Mouse (Mus musculus) CH12.LX (cell line): ENCODE results near the gene Hebp1. TPM values are rescaled to one million over a fixed set of nuclear protein-coding genes. Genes with fewer than 3 reads are reported as not detected.

ENCODE experiments used
- DNase-seq: peaks from one replicate; pipeline ENCODE4 v3.0.0-alpha.2; 2013; ENCODE audit errors: extremely low read depth
- H3K27ac ChIP-seq: 2 replicates; pipeline ENCODE4 v1.5.1; 2012; ENCODE audit warnings: low read depth, mild to moderate bottlenecking, control low read depth, moderate library complexity; ENCODE audit not compliant: insufficient read depth
- H3K27me3 ChIP-seq: replicated peaks from 2 replicates; pipeline ENCODE3; 2012; ENCODE audit warnings: inconsistent platforms
- H3K36me3 ChIP-seq, 2 experiments: replicated peaks in 1 of 2; 2 replicates each; pipeline versions ENCODE3 to v1.6.1; 2012; ENCODE audit warnings: inconsistent platforms in 1 of 2, low read length in 1 of 2, mild to moderate bottlenecking in 1 of 2, mixed read lengths in 1 of 2, moderate library complexity in 1 of 2; ENCODE audit not compliant: control insufficient read depth in 1 of 2, insufficient read depth in 1 of 2
- H3K4me1 ChIP-seq, 2 experiments: 2 replicates each; pipeline ENCODE4 v1.6.1; 2012; ENCODE audit warnings: inconsistent platforms in 1 of 2, moderate library complexity in 1 of 2; ENCODE audit not compliant: insufficient read depth in 2 of 2, control insufficient read depth in 1 of 2
- H3K4me2 ChIP-seq: 2 replicates; pipeline ENCODE4 v1.6.1; 2012; ENCODE audit warnings: low read depth, mild to moderate bottlenecking, control low read depth; ENCODE audit not compliant: poor library complexity, insufficient read depth, severe bottlenecking
- H3K4me3 ChIP-seq, 3 experiments: fragments of 150-350 bp in 1 of 3; sonication (generic) in 1 of 3; replicated peaks in 1 of 3; 2 replicates each; pipeline versions ENCODE3 to v1.5.1; 2011 to 2012; ENCODE audit warnings: low read depth in 2 of 3, low read length in 2 of 3, mild to moderate bottlenecking in 2 of 3, moderate library complexity in 2 of 3, control low read depth in 1 of 3, improper control_type of control experiment in 1 of 3, inconsistent platforms in 1 of 3, mixed read lengths in 1 of 3; ENCODE audit not compliant: poor library complexity in 1 of 3
- H3K79me2 ChIP-seq: replicated peaks from 2 replicates; pipeline ENCODE4 v1.6.1; 2012; ENCODE audit warnings: mild to moderate bottlenecking, moderate library complexity; ENCODE audit not compliant: control insufficient read depth, poor library complexity, insufficient read depth, severe bottlenecking; ENCODE audit errors: extremely low read depth
- H3K9ac ChIP-seq: 2 replicates; pipeline ENCODE4 v1.6.1; 2012; ENCODE audit warnings: low read depth, mild to moderate bottlenecking, control low read depth, moderate library complexity; ENCODE audit not compliant: insufficient read depth
- H3K9me3 ChIP-seq: replicated peaks from 2 replicates; pipeline ENCODE3; 2012; ENCODE audit warnings: low read length, inconsistent platforms, mixed read lengths
- CHD2 ChIP-seq: IDR thresholded peaks from 2 replicates; pipeline ENCODE4 v1.6.1; 2011; ENCODE audit warnings: low read length, improper control_type of control experiment
- CTCF ChIP-seq, 2 experiments: IDR thresholded peaks in 1 of 2; conservative IDR thresholded peaks in 1 of 2; 2 replicates each; pipeline ENCODE4 v1.5.1; 2011 to 2012; ENCODE audit warnings: low read depth in 2 of 2, low read length in 2 of 2, improper control_type of control experiment in 1 of 2, inconsistent platforms in 1 of 2, mild to moderate bottlenecking in 1 of 2, moderate library complexity in 1 of 2
- EP300 ChIP-seq: IDR thresholded peaks from 2 replicates; pipeline ENCODE4 v1.6.1; 2011; ENCODE audit warnings: low read length, improper control_type of control experiment
- ETS1 ChIP-seq: conservative IDR thresholded peaks from 2 replicates; pipeline ENCODE4 v1.6.1; 2012; ENCODE audit warnings: low read depth, mild to moderate bottlenecking, inconsistent platforms, low read length, improper control_type of control experiment, moderate library complexity
- HCFC1 ChIP-seq: IDR thresholded peaks from 2 replicates; pipeline ENCODE4 v1.6.1; 2012; ENCODE audit warnings: low read depth, mild to moderate bottlenecking, inconsistent platforms, low read length, improper control_type of control experiment
- IRF4 ChIP-seq: IDR thresholded peaks from 2 replicates; pipeline ENCODE4 v1.6.1; 2014; ENCODE audit warnings: low read depth, mild to moderate bottlenecking, inconsistent platforms, low read length, improper control_type of control experiment
- JUN ChIP-seq: IDR thresholded peaks from 2 replicates; pipeline ENCODE4 v1.6.1; 2011; ENCODE audit warnings: low read depth, mild to moderate bottlenecking, low read length, improper control_type of control experiment, moderate library complexity; ENCODE audit not compliant: insufficient read depth
- JUND ChIP-seq: conservative IDR thresholded peaks from 2 replicates; pipeline ENCODE4 v1.6.1; 2011; ENCODE audit warnings: low read depth, low read length, improper control_type of control experiment
- KAT2A ChIP-seq: IDR thresholded peaks from 2 replicates; pipeline ENCODE4 v1.6.1; 2012; ENCODE audit warnings: low read length, improper control_type of control experiment, inconsistent platforms; ENCODE audit not compliant: insufficient replicate concordance
- MAZ ChIP-seq: IDR thresholded peaks from 2 replicates; pipeline ENCODE4 v1.6.1; 2012; ENCODE audit warnings: low read depth, mild to moderate bottlenecking, inconsistent platforms, low read length, improper control_type of control experiment, moderate library complexity
- MXI1 ChIP-seq: IDR thresholded peaks from 2 replicates; pipeline ENCODE4 v1.6.1; 2011; ENCODE audit warnings: mild to moderate bottlenecking, low read depth, low read length, improper control_type of control experiment
- MYC ChIP-seq: IDR thresholded peaks from 2 replicates; pipeline ENCODE4 v1.6.1; 2011; ENCODE audit warnings: low read depth, mild to moderate bottlenecking, improper control_type of control experiment, low read length
- NELFE ChIP-seq: IDR thresholded peaks from 2 replicates; pipeline ENCODE4 v1.6.1; 2011; ENCODE audit warnings: low read depth, low read length, improper control_type of control experiment
- PAX5 ChIP-seq: IDR thresholded peaks from 2 replicates; pipeline ENCODE4 v1.6.1; 2012; ENCODE audit warnings: low read length, inconsistent platforms, mixed read lengths
- POLR2AphosphoS2 ChIP-seq: IDR thresholded peaks from 2 replicates; pipeline ENCODE4 v1.6.1; 2011; ENCODE audit warnings: low read depth, low read length, improper control_type of control experiment
- RAD21 ChIP-seq: IDR thresholded peaks from 2 replicates; pipeline ENCODE4 v1.6.1; 2011; ENCODE audit warnings: low read depth, mild to moderate bottlenecking, low read length, improper control_type of control experiment, moderate library complexity
- RCOR1 ChIP-seq: conservative IDR thresholded peaks from 2 replicates; pipeline ENCODE4 v1.6.1; 2012; ENCODE audit warnings: low read depth, mild to moderate bottlenecking, inconsistent platforms, low read length, improper control_type of control experiment
- SIN3A ChIP-seq: IDR thresholded peaks from 2 replicates; pipeline ENCODE4 v1.6.1; 2012; ENCODE audit warnings: low read length, improper control_type of control experiment, inconsistent platforms
- SMC3 ChIP-seq: IDR thresholded peaks from 2 replicates; pipeline ENCODE4 v1.6.1; 2011; ENCODE audit warnings: low read depth, low read length, improper control_type of control experiment
- TCF12 ChIP-seq: IDR thresholded peaks from 2 replicates; pipeline ENCODE4 v1.6.1; 2014; ENCODE audit warnings: low read depth, mild to moderate bottlenecking, inconsistent platforms, low read length, improper control_type of control experiment
- USF1 ChIP-seq: IDR thresholded peaks from 2 replicates; pipeline ENCODE4 v1.6.1; 2014; ENCODE audit warnings: low read depth, mild to moderate bottlenecking, inconsistent platforms, low read length, improper control_type of control experiment
- USF2 ChIP-seq: conservative IDR thresholded peaks from 2 replicates; pipeline ENCODE4 v1.6.1; 2011; ENCODE audit warnings: low read depth, low read length, improper control_type of control experiment
- ZC3H11A ChIP-seq: IDR thresholded peaks from 2 replicates; pipeline ENCODE4 v1.6.1; 2012; ENCODE audit warnings: low read depth, mild to moderate bottlenecking, inconsistent platforms, low read length, improper control_type of control experiment
- ZKSCAN1 ChIP-seq: IDR thresholded peaks from 2 replicates; pipeline ENCODE4 v1.6.1; 2012; ENCODE audit warnings: low read depth, inconsistent platforms, low read length, improper control_type of control experiment, borderline replicate concordance
- dilution Hi-C: fragments of 300-500 bp; cut with MboI; formaldehyde crosslinking; loops from 2 replicates; pipeline ENCODE4 v1.14.3; 2020; ENCODE audit warnings: low sequenced_read_pairs; ENCODE audit not compliant: extremely low pct_unique_long_range_greater_than_20kb, extremely low pct_ligation_motif_present
- in situ Hi-C: fragments of 300-500 bp; cut with MboI; formaldehyde crosslinking; loops from 3 replicates; pipeline ENCODE4 v1.14.3; 2019; ENCODE audit warnings: low sequenced_read_pairs, low pct_ligation_motif_present, low pct_unique_long_range_greater_than_20kb, mixed read lengths
- polyA plus RNA-seq: library from polyadenylated mRNA; unstranded; fragments of >175 nt; gene quantifications from 2 replicates; pipeline ENCODE4 v1.2.1, GENCODE M21; 2012; ENCODE audit warnings: low read depth; ENCODE audit not compliant: insufficient read length
- total RNA-seq, 2 experiments: library from RNA; depleted of rRNA; stranded (reverse); fragments of 300-350 nt in 1 of 2; fragments of >200 nt in 1 of 2; gene quantifications; 2 replicates each; pipeline ENCODE4 v1.2.3; 2012 to 2014

Hebp1 gene
- total RNA-seq (2012; rRNA removed) (not detected in 2 replicates), total RNA-seq (2014; rRNA removed) (not detected in 2 replicates), polyA plus RNA-seq (not detected in 2 replicates)

GRCm38 (mm10) chr6:135197921-135198532, at the start of gene Hebp1, which contains the start of gene Fam234b:
Hebp1 (minus strand) TSS chr6:135198022.
Fam234b (plus strand) TSS chr6:135197977.
- no peaks in the 10 kb centered on the region for H3K9me3 ChIP-seq
- H3K4me3 ChIP-seq: no peak within 1 kb of the TSS
- H3K4me2 ChIP-seq: no peak within 1 kb of the TSS
- dilution Hi-C loops: no loop called here
- H3K79me2 ChIP-seq: no peaks in the 10 kb centered on the region
- TF ChIP-seq POLR2AphosphoS2: no peak
- no peak for TF ChIP-seq CHD2
- TF ChIP-seq NELFE: no peak
- no peak for TF ChIP-seq ZC3H11A
- no peak for TF ChIP-seq JUND
- TF ChIP-seq TCF12: no peak
- no peak for TF ChIP-seq USF2
- TF ChIP-seq CTCF (conservative IDR thresholded peaks at IDR 0.05 in 1 of 2, IDR thresholded peaks at IDR 0.05 in 1 of 2; ENCODE audit: low read depth in 2 of 2, low read length in 2 of 2): no peak
- TF ChIP-seq RCOR1: no peak
- no peak for TF ChIP-seq RAD21
- TF ChIP-seq ETS1: no peak
- TF ChIP-seq EP300: no peak
- TF ChIP-seq USF1: no peak
- no peak for TF ChIP-seq KAT2A
- TF ChIP-seq MAZ: no peak
- no peak for TF ChIP-seq ZKSCAN1
- no peak for TF ChIP-seq HCFC1
- no peak for TF ChIP-seq PAX5
- no peak for TF ChIP-seq SIN3A
- TF ChIP-seq, all 38 proteins: peak for 0
- Histone ChIP-seq H3K4me1 (peaks cover 0 to 24% of the 10 kb centered on the region in 2 experiments; a peak in 2 of 4 replicates), H3K27ac (no peak within 1 kb of the TSS), H3K9ac (no peak within 1 kb of the TSS), H3K36me3 (no peaks in the 10 kb centered on the region), H3K27me3 (no peaks in the 10 kb centered on the region)
- no peak for DNase-seq
- in situ Hi-C loops: no loop called here

GRCm38 (mm10) chr6:135245586-135245985, 47.8 kb upstream of the Hebp1 start:
- H3K4me3 ChIP-seq: no peak overlapping the region
- H3K9me3 ChIP-seq: no peaks in the 10 kb centered on the region
- H3K27ac ChIP-seq: no peak overlapping the region
- dilution Hi-C loops (no loop called here), in situ Hi-C loops (loop anchor here (5.0 to 10.0 kb wide), 2 partner anchors 91 to 132 kb away; no protein-coding TSS in a partner anchor)
- no peaks in the 10 kb centered on the region for H3K27me3 ChIP-seq
- no peaks in the 10 kb centered on the region for H3K79me2 ChIP-seq
- TF ChIP-seq TCF12 (no peak), ZC3H11A (no peak), JUN (no peak), MXI1 (no peak), CHD2 (no peak), SMC3 (no peak), MYC (no peak), IRF4 (no peak)
- TF ChIP-seq, all 38 proteins: peak for 0
- H3K9ac ChIP-seq: no peak overlapping the region
- no peaks in the 10 kb centered on the region for H3K4me1 ChIP-seq
- no peak for DNase-seq
- no peaks in the 10 kb centered on the region for H3K36me3 ChIP-seq
- H3K4me2 ChIP-seq: no peak overlapping the region
